Mouse (Mus musculus) heart, adult 2 months (tissue): Measurements from ENCODE around the gene Ephb1. TPM values are rescaled to one million over a fixed set of nuclear protein-coding genes. Genes with fewer than 3 reads are reported as not detected.

Experiments
- DNase-seq, 2 experiments: peaks; one replicate each; pipeline ENCODE4 v3.0.0; 2021
- H3K27ac ChIP-seq: fragments of 200-600 bp; 2 replicates; pipeline ENCODE4 v1.8.1; 2022
- H3K27me3 ChIP-seq: fragments of 200-500 bp; 2 replicates; pipeline ENCODE4 v1.6.1; 2012; ENCODE audit warnings: mild to moderate bottlenecking, low read length, inconsistent platforms, mixed read lengths; ENCODE audit not compliant: control insufficient read depth, insufficient read depth
- H3K36me3 ChIP-seq: fragments of 200-500 bp; 2 replicates; pipeline ENCODE4 v1.6.1; 2012; ENCODE audit warnings: low read length, inconsistent platforms; ENCODE audit not compliant: control insufficient read depth, insufficient read depth
- H3K4me1 ChIP-seq: fragments of 200-500 bp; 2 replicates; pipeline ENCODE4 v1.6.1; 2011; ENCODE audit warnings: low read length; ENCODE audit not compliant: control insufficient read depth, insufficient read depth
- H3K4me3 ChIP-seq: fragments of 200-600 bp; 2 replicates; pipeline ENCODE4 v1.8.1; 2022
- H3K79me2 ChIP-seq: fragments of 200-500 bp; replicated peaks from 2 replicates; pipeline ENCODE4 v1.6.1; 2012; ENCODE audit warnings: mild to moderate bottlenecking, inconsistent platforms, low read length, moderate library complexity, mixed read lengths; ENCODE audit not compliant: control insufficient read depth, insufficient read depth
- H3K9ac ChIP-seq: fragments of 200-500 bp; 2 replicates; pipeline ENCODE4 v1.6.1; 2012; ENCODE audit warnings: low read depth, mild to moderate bottlenecking, control low read depth, inconsistent platforms, low read length, mixed read lengths
- CTCF ChIP-seq: fragments of 200-600 bp; IDR thresholded peaks from 2 replicates; pipeline ENCODE4 v1.8.1; 2022; ENCODE audit warnings: antibody characterized with exemption, mild to moderate bottlenecking, moderate library complexity
- EP300 ChIP-seq: fragments of 200-500 bp; IDR thresholded peaks from 2 replicates; pipeline ENCODE4 v1.6.1; 2011; ENCODE audit warnings: low read depth, low read length, control low read depth; ENCODE audit not compliant: insufficient read depth
- POLR2A ChIP-seq: fragments of 200-500 bp; IDR thresholded peaks from 2 replicates; pipeline ENCODE4 v1.6.1; 2011; ENCODE audit warnings: mild to moderate bottlenecking, low read depth, low read length, control low read depth; ENCODE audit not compliant: insufficient read depth
- WGBS: fragments of 180-500 bp; shearing (Covaris S2); methylation state at CpG from one replicate; pipeline ENCODE4 v1.1.7; 2018; 5-methylcytosine and 5-hydroxymethylcytosine counted together
- intact Hi-C: fragments of 180-260 bp; cut with DNase I; formaldehyde crosslinking; loops from one replicate; pipeline ENCODE4 v1.15.1; 2025
- polyA plus RNA-seq: library from polyadenylated mRNA; depleted of rRNA; stranded (reverse); fragments of >200 nt; gene quantifications from 2 replicates; pipeline ENCODE4 v1.2.3, GENCODE M21; 2012
- total RNA-seq, 2 experiments: library from RNA; stranded (reverse); gene quantifications; 2 replicates each; pipeline ENCODE4 v1.2.3; 2021

Ephb1 gene
- total and polyA plus RNA-seq, 3 experiments = 3.1 to 23.3 (median 21.2) TPM

DNA sequence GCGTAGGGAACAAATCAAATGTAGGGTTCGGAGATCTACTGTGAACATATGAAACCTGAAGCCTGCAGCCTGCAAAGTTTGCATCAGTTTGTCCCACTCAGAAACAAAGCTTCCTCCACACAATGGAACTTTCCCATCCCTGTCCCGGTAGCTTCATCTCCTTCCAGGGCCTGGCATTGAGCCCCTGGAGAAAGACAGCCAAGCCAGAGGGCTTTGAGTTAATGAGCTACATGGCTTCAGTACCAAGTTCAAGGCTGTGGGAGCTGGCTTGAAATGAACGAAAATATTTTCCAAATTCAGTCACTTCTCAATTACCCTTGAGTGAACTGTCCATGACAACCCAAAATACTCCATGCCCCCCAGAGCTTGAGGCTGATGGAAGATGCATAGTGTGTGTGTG is 160.4 kb downstream of the Ephb1 start:
- no peaks in the 10 kb centered on the region; the same call in 1 of the 2 replicates for H3K27me3 ChIP-seq
- TF ChIP-seq EP300 = no peak
- 0 out of 2 replicates have a peak, but pooled peaks cover 2% of the 10 kb centered on the region for H3K4me1 ChIP-seq
- peak in 1 of 2 experiments; percentile 3 for DNase-seq
- WGBS = 75% methylated on average over 4 of the region's 4 CpGs
- H3K9ac ChIP-seq = no peak overlapping the region
- no peak overlapping the region for H3K27ac ChIP-seq
- no peaks in the 10 kb centered on the region for H3K79me2 ChIP-seq
- intact Hi-C loops = no loop called here
- H3K4me3 ChIP-seq = no peak overlapping the region
- no peaks in the 10 kb centered on the region for H3K36me3 ChIP-seq

DNA sequence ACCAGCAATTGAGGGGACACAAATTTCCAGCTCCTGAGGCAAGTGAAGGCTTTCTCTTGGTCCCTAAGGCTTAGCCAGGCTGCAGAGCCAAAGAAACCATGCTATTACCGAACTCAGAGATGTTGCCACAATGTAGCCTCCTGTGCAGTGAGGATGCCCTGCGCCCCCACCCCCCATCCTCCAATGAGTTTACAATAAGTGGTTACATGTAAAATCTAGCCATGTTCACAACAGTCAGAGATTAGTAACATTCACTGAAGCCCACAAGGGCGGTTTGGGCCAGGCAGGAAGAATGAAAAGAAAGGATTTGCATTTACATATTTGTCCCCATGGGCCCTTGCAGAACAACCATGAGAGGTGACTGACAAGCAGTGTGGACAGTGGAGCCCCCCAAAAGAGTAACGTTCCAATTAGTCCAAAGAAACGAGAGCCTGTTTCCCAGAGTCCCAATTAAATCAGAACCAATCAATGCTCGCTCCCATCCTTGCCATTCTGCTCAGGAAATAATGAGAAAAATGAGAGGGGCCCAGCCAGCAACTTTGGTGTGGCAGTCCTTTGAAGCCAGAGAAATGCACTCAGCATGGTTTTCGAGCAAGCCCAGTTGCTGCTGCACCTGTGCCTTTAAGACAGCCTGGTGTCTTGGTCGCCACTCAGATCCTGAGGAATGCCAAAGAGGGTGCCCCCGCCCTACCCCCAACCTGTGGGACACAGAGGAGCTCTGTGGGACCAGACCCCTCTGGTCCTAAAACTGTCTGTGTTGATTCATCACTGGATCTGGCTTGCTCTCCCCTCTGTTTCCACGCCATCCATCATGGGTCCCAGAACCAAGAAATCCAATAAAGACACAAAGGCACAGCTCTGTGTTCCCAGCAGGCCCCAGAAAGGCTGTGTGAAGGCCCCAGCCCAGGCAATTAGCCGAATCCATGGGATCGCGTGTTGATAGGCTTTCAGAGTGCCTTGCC is 161.5 kb downstream of the Ephb1 start:
- Histone ChIP-seq H3K27me3 (no peaks in the 10 kb centered on the region; the same call in 1 of the 2 replicates), H3K79me2 (no peaks in the 10 kb centered on the region), H3K9ac (no peak overlapping the region), H3K27ac (no peak overlapping the region), H3K4me3 (no peak overlapping the region), H3K4me1 (0 out of 2 replicates have a peak, but pooled peaks cover 2% of the 10 kb centered on the region), H3K36me3 (no peaks in the 10 kb centered on the region)
- 78% methylated on average over 13 of the region's 13 CpGs for WGBS
- intact Hi-C loops = no loop called here
- no peak for DNase-seq
- TF ChIP-seq CTCF (no peak), POLR2A (no peak), EP300 (no peak)

DNA sequence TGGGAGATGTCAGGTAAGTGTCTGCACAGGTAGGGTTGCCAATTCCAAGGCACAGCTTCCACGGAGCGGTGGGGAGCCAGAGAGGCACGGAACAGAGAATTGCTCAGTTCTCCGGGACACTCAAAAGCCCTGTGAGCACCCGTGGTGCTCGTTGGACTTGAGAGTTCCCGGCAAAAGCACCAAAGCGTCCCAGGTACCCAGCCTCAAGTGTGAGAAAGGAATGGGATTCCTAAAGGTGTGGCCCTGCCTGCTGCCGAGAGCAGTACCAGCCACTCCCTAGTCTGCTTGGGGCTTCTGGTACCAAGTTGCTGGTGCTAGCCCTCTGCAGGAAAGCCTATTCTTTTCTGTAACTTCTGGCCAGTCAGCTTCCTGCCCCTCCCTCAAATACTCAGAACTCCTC is 164.4 kb downstream of the Ephb1 start:
- no peaks in the 10 kb centered on the region for H3K79me2 ChIP-seq
- 0 out of 2 replicates have a peak, but pooled peaks cover 2% of the 10 kb centered on the region for H3K4me1 ChIP-seq
- no peak overlapping the region for H3K27ac ChIP-seq
- no peaks in the 10 kb centered on the region for H3K36me3 ChIP-seq
- WGBS = 69% methylated on average over 9 of the region's 9 CpGs
- no peak for DNase-seq
- TF ChIP-seq POLR2A (no peak), EP300 (no peak), CTCF (no peak)
- H3K4me3 ChIP-seq = no peak overlapping the region
- intact Hi-C loops = no loop called here
- no peak overlapping the region for H3K9ac ChIP-seq
- H3K27me3 ChIP-seq = no peaks in the 10 kb centered on the region

DNA sequence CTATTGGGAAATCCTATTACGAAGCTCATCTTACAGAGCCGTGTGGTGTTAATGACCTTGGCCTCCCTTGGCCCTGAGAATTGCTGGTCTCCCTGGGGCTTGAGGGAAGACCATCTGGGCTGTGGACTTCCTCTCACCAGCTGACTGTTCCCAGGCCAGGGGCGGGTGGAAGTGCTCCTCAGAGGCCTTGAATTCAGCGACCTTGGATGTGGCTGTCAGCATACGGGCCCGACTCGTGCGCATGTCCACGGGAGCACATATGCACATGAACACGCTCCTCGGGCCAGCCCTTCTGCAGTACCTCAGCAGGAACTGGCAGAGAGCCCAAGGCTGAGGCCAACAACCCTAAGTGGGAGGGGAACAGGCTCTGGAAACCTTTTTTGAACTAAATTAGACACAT is 165.1 kb downstream of the Ephb1 start:
- Histone ChIP-seq H3K27me3 (no peaks in the 10 kb centered on the region), H3K36me3 (no peaks in the 10 kb centered on the region), H3K4me3 (no peak overlapping the region), H3K27ac (no peak overlapping the region), H3K79me2 (no peaks in the 10 kb centered on the region), H3K9ac (no peak overlapping the region), H3K4me1 (0 out of 2 replicates have a peak, but pooled peaks cover 2% of the 10 kb centered on the region)
- no peak for TF ChIP-seq CTCF
- no peak for TF ChIP-seq EP300
- TF ChIP-seq POLR2A = no peak
- peak; percentile 41 to 47 for DNase-seq
- intact Hi-C loops = no loop called here
- WGBS = 17% methylated on average over 11 of the region's 11 CpGs

DNA sequence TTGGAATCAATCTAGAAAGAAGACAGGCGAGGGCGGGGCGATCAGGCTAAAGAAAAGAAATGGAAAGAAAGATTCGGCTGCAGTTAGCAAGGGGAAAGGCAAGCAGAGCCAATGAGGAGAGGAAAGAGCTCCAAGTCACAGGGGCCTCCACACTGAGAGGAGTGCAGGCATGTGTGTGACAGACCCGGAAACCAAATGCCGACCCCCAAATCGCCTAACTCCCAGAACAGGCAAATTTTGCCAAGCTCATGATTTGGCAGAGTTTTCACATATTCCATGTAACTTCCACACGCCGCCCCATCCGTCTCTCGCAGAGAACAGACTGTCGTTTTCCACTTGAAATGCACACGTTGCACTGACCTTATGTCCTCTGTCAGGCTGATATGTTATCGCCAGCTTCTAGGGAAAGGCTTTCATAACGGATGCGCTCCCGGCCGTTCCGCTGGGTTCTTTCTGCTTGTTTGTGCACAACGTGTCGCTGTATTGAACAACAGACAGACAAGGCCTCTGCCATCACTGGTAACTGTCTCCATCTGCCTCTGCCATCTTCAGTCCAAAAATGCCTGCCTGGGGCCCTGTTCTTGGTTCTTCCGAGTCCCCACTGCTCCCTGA is 170.7 kb downstream of the Ephb1 start:
- Histone ChIP-seq H3K27me3 (no peaks in the 10 kb centered on the region), H3K9ac (no peak overlapping the region), H3K27ac (no peak overlapping the region), H3K4me1 (no peaks in the 10 kb centered on the region), H3K4me3 (no peak overlapping the region), H3K36me3 (no peaks in the 10 kb centered on the region), H3K79me2 (no peaks in the 10 kb centered on the region)
- no peak for DNase-seq
- intact Hi-C loops = no loop called here
- WGBS = 44% methylated on average over 22 of the region's 22 CpGs
- TF ChIP-seq EP300 (no peak), CTCF (no peak), POLR2A (no peak)
